In genomic region chr17:53657391-53657790, GRCm38 (mm10) we compare ENCODE assay signal across 7 mouse cellular contexts. TPM values are rescaled to one million over a fixed set of nuclear protein-coding genes. Genes with fewer than 3 reads are reported as not detected.
DNase-seq lines count a peak whose midpoint lies in the region; ATAC-seq and TF ChIP-seq lines count a peak whose summit lies in the region.
"Not testable (repeated sequence)": the region's sequence is repeated elsewhere in the genome, so short reads cannot be mapped to it uniquely, and the experiment has no call there.

No protein-coding gene starts in this region.

- not testable (repeated sequence) for H3K4me3 ChIP-seq in E14TG2a.4 (replicated peaks; ENCODE audit: low read length); forebrain, embryonic 14.5 days (ENCODE audit: low read depth, low read length); kidney, adult 2 months (ENCODE audit: insufficient read depth, low read depth, low read length); lung, postnatal 0 days (ENCODE audit: low read depth, low read length); spleen, adult 2 months (ENCODE audit: extremely low read depth, insufficient read depth, insufficient read length)

- DNase-seq in adrenal gland, postnatal 10 days = peak; percentile 27
- peak; percentile 42 to 52 for DNase-seq in cerebellum, postnatal 14 days
- peak; percentile 28 for DNase-seq in forebrain, embryonic 14.5 days (ENCODE audit: low spot score)
- DNase-seq in kidney, adult 2 months = peak; percentile 17
- DNase-seq in lung, postnatal 0 days (ENCODE audit: low spot score) = peak; percentile 21
- DNase-seq in spleen, adult 2 months (ENCODE audit: low read depth in 1 of 2, low spot score in 2 of 2) = peak in 1 of 2 experiments; percentile 16

- not testable (repeated sequence) for H3K27ac ChIP-seq in forebrain, embryonic 14.5 days (ENCODE audit: low read depth, low read length); kidney, adult 2 months (ENCODE audit: insufficient read depth, low read depth, low read length); lung, postnatal 0 days (ENCODE audit: low read length); spleen, adult 2 months (ENCODE audit: insufficient read depth, low read length)

- H3K9me3 ChIP-seq in E14TG2a.4 (ENCODE audit: low read length); forebrain, embryonic 14.5 days (replicated peaks; ENCODE audit: control insufficient read depth, low read length); lung, postnatal 0 days (ENCODE audit: low read length): not testable (repeated sequence)

- peaks cover 91% of the 10 kb centered on the region for H3K36me3 ChIP-seq in E14TG2a.4 (ENCODE audit: insufficient read depth, low read length)
- H3K36me3 ChIP-seq in forebrain, embryonic 14.5 days (ENCODE audit: control insufficient read depth, insufficient read depth, low read length) = peaks cover 45% of the 10 kb centered on the region
- H3K36me3 ChIP-seq in kidney, adult 2 months (ENCODE audit: control insufficient read depth, insufficient read depth, low read length) = not testable (repeated sequence)
- peaks cover 13% of the 10 kb centered on the region for H3K36me3 ChIP-seq in lung, postnatal 0 days (ENCODE audit: insufficient read depth, low read length)
- peaks cover 30% of the 10 kb centered on the region for H3K36me3 ChIP-seq in spleen, adult 2 months (ENCODE audit: control insufficient read depth, insufficient read depth, low read length)

- not testable (repeated sequence) for TF ChIP-seq POLR2A in kidney, adult 2 months (IDR thresholded peaks at IDR 0.05; ENCODE audit: low read depth, low read length); spleen, adult 2 months (IDR thresholded peaks at IDR 0.05; ENCODE audit: low read depth, low read length)

- not testable (repeated sequence) for TF ChIP-seq EP300 in lung, postnatal 0 days (IDR thresholded peaks at IDR 0.05)

- peaks cover 42% of the 10 kb centered on the region for H3K4me1 ChIP-seq in E14TG2a.4 (replicated peaks; ENCODE audit: low read depth, low read length)
- not testable (repeated sequence) for H3K4me1 ChIP-seq in forebrain, embryonic 14.5 days (ENCODE audit: control insufficient read depth, insufficient read depth, low read length); kidney, adult 2 months (ENCODE audit: control insufficient read depth, insufficient read depth, low read length); lung, postnatal 0 days (ENCODE audit: insufficient read depth, low read depth, low read length); spleen, adult 2 months (ENCODE audit: control insufficient read depth, insufficient read depth, insufficient read length)

- not testable (repeated sequence) for ATAC-seq in forebrain, embryonic 14.5 days; lung, postnatal 0 days

- peak; percentile 56 for TF ChIP-seq CTCF in E14TG2a.4 (conservative IDR thresholded peaks at IDR 0.05; ENCODE audit: low read length)
- TF ChIP-seq CTCF in kidney, adult 2 months (conservative IDR thresholded peaks at IDR 0.05; ENCODE audit: insufficient read depth, insufficient read length, low read depth, low read length) = peak; percentile 64
- TF ChIP-seq CTCF in lung, postnatal 0 days (IDR thresholded peaks at IDR 0.05) = peak; percentile 73
- TF ChIP-seq CTCF in spleen, adult 2 months (IDR thresholded peaks at IDR 0.05; ENCODE audit: extremely low read depth, insufficient read depth, insufficient read length, insufficient replicate concordance) = peak; percentile 12; the same call in 1 of the 2 replicates

- H3K27me3 ChIP-seq in E14TG2a.4 (ENCODE audit: insufficient read depth, low read length); forebrain, embryonic 14.5 days (replicated peaks; ENCODE audit: control insufficient read depth, insufficient read depth, low read length); kidney, adult 2 months (replicated peaks; ENCODE audit: control insufficient read depth, insufficient read depth, low read length); lung, postnatal 0 days (replicated peaks; ENCODE audit: insufficient read depth, low read length); spleen, adult 2 months (ENCODE audit: control insufficient read depth, insufficient read depth, low read length): not testable (repeated sequence)

- H3K9ac ChIP-seq in forebrain, embryonic 14.5 days (ENCODE audit: low read length); lung, postnatal 0 days (replicated peaks; ENCODE audit: low read depth): not testable (repeated sequence)

- 79% methylated on average over 2 of the region's 2 CpGs for WGBS in forebrain, embryonic 14.5 days
- 65% methylated on average over 2 of the region's 2 CpGs for WGBS in kidney, adult 2 months
- WGBS in lung, postnatal 0 days = 69% methylated on average over 2 of the region's 2 CpGs
- WGBS in spleen, adult 2 months = 78% methylated on average over 2 of the region's 2 CpGs

- H3K4me2 ChIP-seq in forebrain, embryonic 14.5 days (ENCODE audit: low read length); lung, postnatal 0 days (replicated peaks; ENCODE audit: low read depth, low read length): not testable (repeated sequence)

RNA-seq across cellular contexts. Expression of gene Sgo1, which starts 31.7 kb away (rescaled TPM):
- total RNA-seq in adrenal gland, postnatal 10 days (2021) = 1 to 10 TPM; 4.6 to 4.9 TPM
- 20.3 and 22.9 TPM in 2 replicates for polyA plus RNA-seq in forebrain, embryonic 14.5 days (2014; fragmentation: Nextera tagmentation; extraction: Ambion mirVana)
- polyA plus RNA-seq in kidney, adult 2 months (2012; rRNA removed) = 0.03 and 0.07 TPM in 2 replicates
- 1.5 and 2.8 TPM in 2 replicates for polyA plus RNA-seq in lung, postnatal 0 days (2015; fragmentation: Nextera tagmentation; extraction: Ambion mirVana)
- polyA plus RNA-seq in spleen, adult 2 months (2012; rRNA removed) = 0.39 and 0.50 TPM in 2 replicates

Comparison
In these comparisons a context has a peak if more than half of its experiments do, and no peak if none do; other contexts are left out.
1. CTCF ChIP-seq: peak in every context shown above with its lines; median percentile 73 in lung, postnatal 0 days; 64 in kidney, adult 2 months; 56 in E14TG2a.4; 12 in spleen, adult 2 months.